Mouse (Mus musculus): ENCODE results near the gene Stim1. TPM values are rescaled to one million over a fixed set of nuclear protein-coding genes. Genes with fewer than 3 reads are reported as not detected.
"Not testable (repeated sequence)": the region's sequence is repeated elsewhere in the genome, so short reads cannot be mapped to it uniquely, and the experiment has no call there.

Stim1 gene
- polyA plus RNA-seq, 1 experiment from 2014 or later, result 11.6 TPM

GRCm38 (mm10) chr7:102480821-102481220 is 213.2 kb downstream of the Stim1 start:
- ATAC-seq (ENCODE audit: low FRiP score) (no peak), DNase-seq (ENCODE audit: low spot score, missing footprints) (no peak)
- Histone ChIP-seq H3K9me3 (ENCODE audit: control insufficient read depth, low read length) (no peaks in the 10 kb centered on the region), H3K4me3 (ENCODE audit: low read depth, low read length) (no peak overlapping the region), H3K9ac (ENCODE audit: low read length) (no peak overlapping the region), H3K36me3 (ENCODE audit: control insufficient read depth, insufficient read depth, low read length) (no peaks in the 10 kb centered on the region), H3K27ac (ENCODE audit: low read depth, low read length) (no peak overlapping the region), H3K27me3 (ENCODE audit: control insufficient read depth, insufficient read depth, low read length) (no peaks in the 10 kb centered on the region), H3K4me2 (no peak overlapping the region), H3K4me1 (ENCODE audit: control insufficient read depth, insufficient read depth, low read length) (no peaks in the 10 kb centered on the region)
- WGBS, result 92% methylated on average over 4 of the region's 4 CpGs

GRCm38 (mm10) chr7:102481579-102481978 is 214.0 kb downstream of the Stim1 start, which contains the start of gene Olfr543:
TSS of gene Olfr543 (minus strand) at chr7:102481679.
- WGBS, result 91% methylated on average over 4 of the region's 4 CpGs
- ATAC-seq (ENCODE audit: low FRiP score) (no peak), DNase-seq (ENCODE audit: low spot score, missing footprints) (no peak)
- Histone ChIP-seq H3K27ac (ENCODE audit: low read depth, low read length) (no peak within 1 kb of the TSS), H3K36me3 (ENCODE audit: control insufficient read depth, insufficient read depth, low read length) (no peaks in the 10 kb centered on the region), H3K4me2 (no peak within 1 kb of the TSS), H3K4me1 (ENCODE audit: control insufficient read depth, insufficient read depth, low read length) (no peaks in the 10 kb centered on the region), H3K9ac (ENCODE audit: low read length) (no peak within 1 kb of the TSS), H3K27me3 (ENCODE audit: control insufficient read depth, insufficient read depth, low read length) (no peaks in the 10 kb centered on the region), H3K4me3 (ENCODE audit: low read depth, low read length) (no peak within 1 kb of the TSS), H3K9me3 (ENCODE audit: control insufficient read depth, low read length) (no peaks in the 10 kb centered on the region)

- H3K9me3 ChIP-seq (ENCODE audit: control insufficient read depth, low read length), result no peaks in the 10 kb centered on the region
- ATAC-seq (ENCODE audit: low FRiP score) (no peak), DNase-seq (ENCODE audit: low spot score, missing footprints) (no peak)
- no peak overlapping the region for H3K27ac ChIP-seq (ENCODE audit: low read depth, low read length)
- H3K27me3 ChIP-seq (ENCODE audit: control insufficient read depth, insufficient read depth, low read length), result no peaks in the 10 kb centered on the region
- no peak overlapping the region for H3K9ac ChIP-seq (ENCODE audit: low read length)
- no peak overlapping the region for H3K4me2 ChIP-seq
- 92% methylated on average over 2 of the region's 2 CpGs for WGBS
- H3K4me3 ChIP-seq (ENCODE audit: low read depth, low read length), result no peak overlapping the region
- H3K4me1 ChIP-seq (ENCODE audit: control insufficient read depth, insufficient read depth, low read length), result no peaks in the 10 kb centered on the region
- no peaks in the 10 kb centered on the region for H3K36me3 ChIP-seq (ENCODE audit: control insufficient read depth, insufficient read depth, low read length)
Observed at GRCm38 (mm10) chr7:102483665-102484064, 216.1 kb downstream of the Stim1 start.

- not testable (repeated sequence) for H3K27ac ChIP-seq (ENCODE audit: low read depth, low read length); H3K9ac ChIP-seq (ENCODE audit: low read length); H3K9me3 ChIP-seq (ENCODE audit: control insufficient read depth, low read length); H3K4me1 ChIP-seq (ENCODE audit: control insufficient read depth, insufficient read depth, low read length); H3K4me2 ChIP-seq; H3K36me3 ChIP-seq (ENCODE audit: control insufficient read depth, insufficient read depth, low read length); H3K27me3 ChIP-seq (ENCODE audit: control insufficient read depth, insufficient read depth, low read length); DNase-seq (ENCODE audit: low spot score, missing footprints); H3K4me3 ChIP-seq (ENCODE audit: low read depth, low read length)
- 0 out of 2 replicates have a peak, but pooled peaks have one; percentile 23 for ATAC-seq (ENCODE audit: low FRiP score)
- 74% methylated on average over 6 of the region's 8 CpGs for WGBS
Observed at GRCm38 (mm10) chr7:102484766-102485165, 217.2 kb downstream of the Stim1 start.

GRCm38 (mm10) chr7:102486105-102486504 is 218.5 kb downstream of the Stim1 start:
- 83% methylated on average over 1 of the region's 1 CpGs for WGBS
- ATAC-seq (ENCODE audit: low FRiP score), result no peak
- DNase-seq (ENCODE audit: low spot score, missing footprints), result no peak
- Histone ChIP-seq H3K27me3 (ENCODE audit: control insufficient read depth, insufficient read depth, low read length) (no peaks in the 10 kb centered on the region), H3K9me3 (ENCODE audit: control insufficient read depth, low read length) (no peaks in the 10 kb centered on the region), H3K4me2 (no peak overlapping the region), H3K4me1 (ENCODE audit: control insufficient read depth, insufficient read depth, low read length) (no peaks in the 10 kb centered on the region), H3K4me3 (ENCODE audit: low read depth, low read length) (no peak overlapping the region), H3K36me3 (ENCODE audit: control insufficient read depth, insufficient read depth, low read length) (no peaks in the 10 kb centered on the region), H3K9ac (ENCODE audit: low read length) (no peak overlapping the region), H3K27ac (ENCODE audit: low read depth, low read length) (no peak overlapping the region)

Other genes with a start within 250 kb of the Stim1 start
- gene Il18bp, start 249.1 kb upstream of the Stim1 start, polyA plus RNA-seq (2014; fragmentation: Nextera tagmentation; extraction: Ambion mirVana), result 2.3 and 3.4 TPM in 2 replicates
- gene Rnf121, start 202.3 kb upstream of the Stim1 start, polyA plus RNA-seq (2014; fragmentation: Nextera tagmentation; extraction: Ambion mirVana), result 28.3 and 29.7 TPM in 2 replicates
- gene Xndc1, start 202.3 kb upstream of the Stim1 start, polyA plus RNA-seq (2014; fragmentation: Nextera tagmentation; extraction: Ambion mirVana), result 22.6 and 23.7 TPM in 2 replicates
- gene Xntrpc, start 202.1 kb upstream of the Stim1 start, polyA plus RNA-seq (2014; fragmentation: Nextera tagmentation; extraction: Ambion mirVana), result 1.2 TPM in 2 replicates
- gene Trpc2, start 184.7 kb upstream of the Stim1 start, polyA plus RNA-seq (2014; fragmentation: Nextera tagmentation; extraction: Ambion mirVana), result not detected in 2 replicates
- gene Art1, start 166.1 kb upstream of the Stim1 start, polyA plus RNA-seq (2014; fragmentation: Nextera tagmentation; extraction: Ambion mirVana), result 0.49 and 0.70 TPM in 2 replicates
- gene Art5, start 158.3 kb upstream of the Stim1 start, polyA plus RNA-seq (2014; fragmentation: Nextera tagmentation; extraction: Ambion mirVana), result 0.70 and 0.81 TPM in 2 replicates
- gene Chrna10, start 151.0 kb upstream of the Stim1 start, polyA plus RNA-seq (2014; fragmentation: Nextera tagmentation; extraction: Ambion mirVana), result not detected in 2 replicates
- gene Nup98, start 57.6 kb upstream of the Stim1 start, polyA plus RNA-seq (2014; fragmentation: Nextera tagmentation; extraction: Ambion mirVana), result 42.0 and 45.0 TPM in 2 replicates
- gene Pgap2, start 57.6 kb upstream of the Stim1 start, polyA plus RNA-seq (2014; fragmentation: Nextera tagmentation; extraction: Ambion mirVana), result 51.6 and 52.1 TPM in 2 replicates
- 29.4 and 31.4 TPM in 2 replicates for gene Rhog, start 11.8 kb upstream of the Stim1 start, polyA plus RNA-seq (2014; fragmentation: Nextera tagmentation; extraction: Ambion mirVana)
- gene Rrm1, start 173.9 kb downstream of the Stim1 start, polyA plus RNA-seq (2014; fragmentation: Nextera tagmentation; extraction: Ambion mirVana), result 234 and 249 TPM in 2 replicates
- gene Olfr543, start 213.9 kb downstream of the Stim1 start, polyA plus RNA-seq (2014; fragmentation: Nextera tagmentation; extraction: Ambion mirVana), result 0.25 and 0.33 TPM in 2 replicates
- 0.04 and 0.10 TPM in 2 replicates for gene Olfr544, start 220.5 kb downstream of the Stim1 start, polyA plus RNA-seq (2014; fragmentation: Nextera tagmentation; extraction: Ambion mirVana)
- gene Olfr545, start 231.8 kb downstream of the Stim1 start, polyA plus RNA-seq (2014; fragmentation: Nextera tagmentation; extraction: Ambion mirVana), result 0.16 TPM in 1 of 2 replicates, not detected in the other